Mouse (Mus musculus): ENCODE data around the gene Rasgrp2.

DNA sequence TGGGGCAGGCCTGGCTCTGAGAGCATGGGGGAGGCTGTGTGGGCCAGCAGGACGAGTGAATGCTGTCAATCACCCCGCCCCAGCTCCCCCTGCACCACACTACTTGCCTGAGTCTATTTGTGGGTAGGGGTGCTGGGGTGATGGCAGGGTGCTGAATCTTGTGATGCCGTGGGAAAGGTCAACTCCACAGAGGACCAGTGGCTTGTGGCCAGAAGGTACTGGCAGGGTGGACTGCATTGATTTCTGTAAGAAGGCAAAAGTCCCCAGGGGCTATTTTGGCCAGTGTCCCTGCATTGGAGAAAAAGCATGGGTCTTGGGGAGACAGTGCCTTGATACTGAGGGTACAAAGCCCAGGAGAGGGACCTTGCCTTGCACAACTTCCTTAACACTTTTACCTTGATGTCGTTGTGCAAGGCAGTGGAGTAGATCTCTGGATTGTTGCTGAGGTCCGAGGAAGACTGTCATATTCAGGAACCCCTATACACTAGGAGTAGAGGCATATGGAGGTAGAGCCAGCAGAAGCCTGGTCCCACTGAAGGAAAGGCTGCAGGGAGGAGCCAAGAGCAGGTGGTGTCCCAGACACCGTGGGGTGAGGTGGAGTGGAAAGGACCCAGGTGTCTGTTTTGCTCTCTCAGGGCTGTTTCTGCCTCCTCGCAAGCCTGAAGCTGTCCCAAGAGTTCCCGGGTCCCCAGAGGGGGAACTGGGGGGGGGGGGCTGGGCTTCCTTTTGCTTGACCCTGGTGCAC is 25.2 kb downstream of the Rasgrp2 start:
- TF ChIP-seq MAFK (IDR thresholded peaks at IDR 0.05; ENCODE audit: insufficient read depth, low read depth, low read length) (no peak), HCFC1 (IDR thresholded peaks at IDR 0.05; ENCODE audit: borderline replicate concordance, insufficient read depth, low read length) (no peak), ZNF384 (IDR thresholded peaks at IDR 0.05; ENCODE audit: low read depth, low read length) (no peak), ZC3H11A (IDR thresholded peaks at IDR 0.05; ENCODE audit: borderline replicate concordance, low read depth, low read length) (no peak), CHD2 (IDR thresholded peaks at IDR 0.05; ENCODE audit: low read depth, low read length) (no peak)
